Mouse (Mus musculus) myocyte (in vitro differentiated cells): ENCODE results near the gene Dpyd. TPM values are rescaled to one million over a fixed set of nuclear protein-coding genes. Genes with fewer than 3 reads are reported as not detected.

Source experiments
- H3K27me3 ChIP-seq: one replicate; pipeline ENCODE4 v1.6.1; 2011; ENCODE audit not compliant: control insufficient read depth, insufficient read depth, insufficient read length
- H3K36me3 ChIP-seq: one replicate; pipeline ENCODE4 v1.6.1; 2011; ENCODE audit not compliant: control insufficient read depth, insufficient read depth
- H3K4me2 ChIP-seq: one replicate; pipeline ENCODE4 v1.6.1; 2011; ENCODE audit warnings: low read depth, control low read depth
- H3K4me3 ChIP-seq: one replicate; pipeline ENCODE4 v1.5.1; 2011; ENCODE audit warnings: mild to moderate bottlenecking, control low read depth, moderate library complexity
- H3K79me2 ChIP-seq: one replicate; pipeline ENCODE4 v1.6.1; 2011; ENCODE audit not compliant: control insufficient read depth, insufficient read depth
- H3ac ChIP-seq: one replicate; pipeline ENCODE4 v1.6.1; 2011; ENCODE audit not compliant: control insufficient read depth, insufficient read length
- CEBPB ChIP-seq: IDR thresholded peaks from 2 replicates; pipeline ENCODE4 v1.6.1; 2011; ENCODE audit warnings: mild to moderate bottlenecking, moderate library complexity; ENCODE audit not compliant: poor library complexity, insufficient read depth, severe bottlenecking
- E2F4 ChIP-seq: IDR thresholded peaks from one replicate; pipeline ENCODE4 v1.6.1; 2011; ENCODE audit warnings: mild to moderate bottlenecking, control low read depth, moderate library complexity; ENCODE audit not compliant: insufficient read depth
- MAX ChIP-seq: IDR thresholded peaks from one replicate; pipeline ENCODE4 v1.6.1; 2011; ENCODE audit warnings: low read depth, mild to moderate bottlenecking, control low read depth
- MYOD1 ChIP-seq, 3 experiments: IDR thresholded peaks; one replicate each; pipeline ENCODE4 v1.6.1; 2011; ENCODE audit warnings: control low read depth in 2 of 3, low read depth in 2 of 3, mild to moderate bottlenecking in 2 of 3, moderate library complexity in 1 of 3; ENCODE audit not compliant: insufficient read length in 2 of 3, control insufficient read depth in 1 of 3
- MYOG ChIP-seq, 3 experiments: IDR thresholded peaks; one replicate each; pipeline ENCODE4 v1.6.1; 2011; ENCODE audit warnings: control low read depth in 2 of 3, low read depth in 2 of 3, mild to moderate bottlenecking in 2 of 3; ENCODE audit not compliant: insufficient read length in 2 of 3, control insufficient read depth in 1 of 3, insufficient read depth in 1 of 3
- POLR2A ChIP-seq: IDR thresholded peaks from one replicate; pipeline ENCODE4 v1.6.1; 2011; ENCODE audit warnings: low read depth, mild to moderate bottlenecking, control low read depth, moderate library complexity; ENCODE audit not compliant: insufficient read length
- POLR2AphosphoS2 ChIP-seq: IDR thresholded peaks from one replicate; pipeline ENCODE4 v1.6.1; 2011; ENCODE audit warnings: low read depth, control low read depth; ENCODE audit not compliant: insufficient read length
- REST ChIP-seq: IDR thresholded peaks from one replicate; pipeline ENCODE4 v1.6.1; 2011; ENCODE audit warnings: mild to moderate bottlenecking, control low read depth, moderate library complexity; ENCODE audit not compliant: insufficient read depth, insufficient read length
- SRF ChIP-seq: IDR thresholded peaks from one replicate; pipeline ENCODE4 v1.6.1; 2011; ENCODE audit warnings: low read depth; ENCODE audit not compliant: control insufficient read depth, insufficient read length
- TCF12 ChIP-seq: IDR thresholded peaks from one replicate; pipeline ENCODE4 v1.6.1; 2011; ENCODE audit warnings: mild to moderate bottlenecking, control low read depth; ENCODE audit not compliant: poor library complexity, insufficient read depth, severe bottlenecking
- TCF3 ChIP-seq: IDR thresholded peaks from one replicate; pipeline ENCODE4 v1.6.1; 2011; ENCODE audit warnings: low read depth, control low read depth; ENCODE audit not compliant: insufficient read length
- USF1 ChIP-seq: IDR thresholded peaks from one replicate; pipeline ENCODE4 v1.6.1; 2011; ENCODE audit warnings: low read depth, mild to moderate bottlenecking, control low read depth, moderate library complexity
- polyA plus RNA-seq: library from polyadenylated mRNA; unstranded; fragments of >200 nt; fragmentation: generic; extraction: Trizol; gene quantifications from one replicate; pipeline ENCODE4 v1.2.1, GENCODE M21; 2012; ENCODE audit warnings: missing spikeins

The Dpyd gene
- polyA plus RNA-seq, 1 experiment = 2.0 TPM

DNA sequence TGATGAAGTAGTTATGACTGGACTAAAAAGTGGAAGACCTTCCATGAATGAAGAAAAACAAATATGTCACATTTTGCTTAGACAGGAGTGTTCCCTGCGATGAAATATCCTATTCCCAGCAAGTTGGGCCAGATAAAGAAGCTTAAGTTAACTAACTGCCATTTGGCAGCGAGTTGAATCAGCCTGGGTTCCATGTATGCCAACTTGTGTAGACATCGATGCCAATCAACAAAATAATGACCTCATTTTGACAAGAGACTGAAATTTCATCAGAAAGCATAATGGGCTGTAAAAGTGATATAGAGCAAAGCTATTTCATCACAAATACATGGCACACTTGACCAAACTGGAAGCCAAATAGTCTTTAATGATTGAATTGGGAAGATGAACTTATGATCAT lies 681.3 kb downstream of the Dpyd start:
- TF ChIP-seq MYOD1 (IDR thresholded peaks at IDR 0.05; ENCODE audit: control insufficient read depth in 1 of 3, insufficient read length in 2 of 3, low read depth in 2 of 3) (no peak), SRF (no peak), REST (no peak), MAX (no peak), MYOG (IDR thresholded peaks at IDR 0.05; ENCODE audit: control insufficient read depth in 1 of 3, insufficient read depth in 1 of 3, insufficient read length in 2 of 3, low read depth in 2 of 3) (no peak), POLR2AphosphoS2 (no peak), TCF3 (no peak), CEBPB (no peak), POLR2A (no peak), E2F4 (no peak), TCF12 (no peak), USF1 (no peak)
- Histone ChIP-seq H3K36me3 (no peaks in the 10 kb centered on the region), H3K4me2 (no peak overlapping the region), H3K4me3 (no peak overlapping the region), H3ac (no peak overlapping the region), H3K79me2 (no peaks in the 10 kb centered on the region), H3K27me3 (no peaks in the 10 kb centered on the region)

DNA sequence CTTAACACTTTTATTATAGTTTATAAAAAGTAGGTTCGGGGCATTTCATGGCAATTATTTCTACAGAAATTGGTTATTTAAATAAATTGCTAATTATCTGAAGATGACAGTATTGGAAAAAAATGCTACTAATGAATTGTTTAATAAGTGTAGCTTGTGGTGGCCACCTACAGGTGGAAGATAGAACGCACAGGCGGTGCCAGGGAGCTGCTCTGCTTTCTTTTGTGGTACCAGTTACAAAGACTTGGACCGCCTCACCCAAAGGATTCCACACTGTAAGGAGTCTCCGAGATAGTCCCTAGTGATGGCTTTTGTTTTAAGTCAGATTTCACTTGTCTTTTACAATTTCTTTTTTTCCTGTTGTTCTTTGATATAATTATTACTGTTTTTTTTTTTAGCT lies 694.6 kb downstream of the Dpyd start:
- Histone ChIP-seq H3ac (no peak overlapping the region), H3K4me2 (no peak overlapping the region), H3K27me3 (no peaks in the 10 kb centered on the region), H3K36me3 (no peaks in the 10 kb centered on the region), H3K79me2 (no peaks in the 10 kb centered on the region), H3K4me3 (no peak overlapping the region)
- TF ChIP-seq POLR2A (no peak), POLR2AphosphoS2 (no peak), SRF (no peak), E2F4 (no peak), MYOD1 (IDR thresholded peaks at IDR 0.05; ENCODE audit: control insufficient read depth in 1 of 3, insufficient read length in 2 of 3, low read depth in 2 of 3) (no peak), MYOG (IDR thresholded peaks at IDR 0.05; ENCODE audit: control insufficient read depth in 1 of 3, insufficient read depth in 1 of 3, insufficient read length in 2 of 3, low read depth in 2 of 3) (no peak), TCF3 (no peak), REST (no peak), USF1 (no peak), TCF12 (no peak), CEBPB (no peak), MAX (no peak)

DNA sequence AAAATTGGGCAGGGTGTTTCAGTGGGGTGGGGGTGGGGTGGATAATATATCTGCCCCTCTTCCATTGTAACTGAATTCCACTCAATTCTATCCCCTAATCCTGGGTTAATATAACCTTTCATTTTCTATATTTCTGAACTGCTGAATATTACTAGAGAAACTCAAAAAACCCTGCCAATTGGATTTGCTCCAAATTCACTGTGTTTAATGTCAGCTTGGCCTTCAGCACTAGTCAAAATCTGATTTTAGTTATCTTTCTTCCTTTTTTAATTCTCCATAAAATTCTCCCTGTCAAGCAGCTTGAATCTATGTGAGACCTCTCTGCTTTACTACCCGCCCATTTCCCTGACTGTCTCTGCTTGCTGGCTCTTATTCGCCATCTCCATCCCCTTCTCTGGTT lies 713.3 kb downstream of the Dpyd start:
- Histone ChIP-seq H3K4me2 (no peak overlapping the region), H3K36me3 (no peaks in the 10 kb centered on the region), H3K79me2 (no peaks in the 10 kb centered on the region), H3K4me3 (no peak overlapping the region), H3ac (no peak overlapping the region), H3K27me3 (no peaks in the 10 kb centered on the region)
- TF ChIP-seq POLR2AphosphoS2 = no peak
- TF ChIP-seq POLR2A = no peak
- no peak for TF ChIP-seq MYOD1 (IDR thresholded peaks at IDR 0.05; ENCODE audit: control insufficient read depth in 1 of 3, insufficient read length in 2 of 3, low read depth in 2 of 3)
- TF ChIP-seq TCF3 = no peak
- TF ChIP-seq REST = no peak
- TF ChIP-seq CEBPB = no peak
- TF ChIP-seq SRF = no peak
- no peak for TF ChIP-seq MYOG (IDR thresholded peaks at IDR 0.05; ENCODE audit: control insufficient read depth in 1 of 3, insufficient read depth in 1 of 3, insufficient read length in 2 of 3, low read depth in 2 of 3)
- TF ChIP-seq MAX = no peak
- TF ChIP-seq TCF12 = no peak
- TF ChIP-seq E2F4 = no peak
- no peak for TF ChIP-seq USF1

DNA sequence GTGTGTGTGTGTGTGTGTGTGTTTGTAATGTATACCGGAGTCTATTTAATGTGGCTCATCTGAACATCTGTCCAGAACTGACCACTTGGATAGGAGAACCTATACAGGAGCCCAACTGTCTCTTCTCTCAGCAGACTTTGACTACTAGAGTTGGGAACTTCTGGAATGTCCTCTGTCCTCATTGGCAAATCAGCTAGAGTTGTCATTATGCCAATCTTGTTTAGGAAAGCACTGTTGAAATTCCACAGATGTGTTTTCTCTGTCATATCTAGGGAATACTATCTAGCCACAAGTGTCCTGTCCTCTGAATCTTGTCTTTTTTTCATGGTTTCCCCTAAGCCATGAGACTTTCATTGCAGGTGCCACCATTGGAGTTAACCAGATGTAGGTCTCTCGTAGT lies 718.7 kb downstream of the Dpyd start:
- TF ChIP-seq CEBPB (no peak), REST (no peak), POLR2AphosphoS2 (no peak), SRF (no peak), USF1 (no peak), POLR2A (no peak), TCF12 (no peak), MYOD1 (IDR thresholded peaks at IDR 0.05; ENCODE audit: control insufficient read depth in 1 of 3, insufficient read length in 2 of 3, low read depth in 2 of 3) (no peak), TCF3 (no peak), MAX (no peak), MYOG (IDR thresholded peaks at IDR 0.05; ENCODE audit: control insufficient read depth in 1 of 3, insufficient read depth in 1 of 3, insufficient read length in 2 of 3, low read depth in 2 of 3) (no peak), E2F4 (no peak)
- no peak overlapping the region for H3ac ChIP-seq
- no peak overlapping the region for H3K4me3 ChIP-seq
- no peaks in the 10 kb centered on the region for H3K79me2 ChIP-seq
- H3K36me3 ChIP-seq = no peaks in the 10 kb centered on the region
- H3K4me2 ChIP-seq = no peak overlapping the region
- H3K27me3 ChIP-seq = no peaks in the 10 kb centered on the region
